Comparison of ENCODE assay signal across 8 mouse cellular contexts in genomic region chr7:45638623-45639401, GRCm38 (mm10). TPM values are rescaled to one million over a fixed set of nuclear protein-coding genes. Genes with fewer than 3 reads are reported as not detected.
A peak's percentile ranks its signal among the peaks of the same experiment; 100 is the strongest.
DNase-seq lines count a peak whose midpoint lies in the region; ATAC-seq lines count a peak whose summit lies in the region.

No protein-coding gene starts in this region.

- peaks cover 3% of the 10 kb centered on the region; the same call in 1 of the 2 replicates for H3K36me3 ChIP-seq in intestine, embryonic 15.5 days

- H3K4me1 ChIP-seq in intestine, embryonic 15.5 days (replicated peaks) = peaks cover 37% of the 10 kb centered on the region

- no peak overlapping the region for H3K27ac ChIP-seq in intestine, embryonic 15.5 days

- peak; percentile 84 for ATAC-seq in intestine, embryonic 15.5 days

- no peaks in the 10 kb centered on the region for H3K27me3 ChIP-seq in intestine, embryonic 15.5 days (replicated peaks)

- no peaks in the 10 kb centered on the region for H3K9me3 ChIP-seq in intestine, embryonic 15.5 days

- peak overlapping the region; percentile 44 for H3K4me2 ChIP-seq in intestine, embryonic 15.5 days (replicated peaks)

- H3K4me3 ChIP-seq in intestine, embryonic 15.5 days (replicated peaks) = 0 out of 2 replicates have a peak overlapping the region, but pooled peaks have one; percentile 1

- no peak overlapping the region for H3K9ac ChIP-seq in intestine, embryonic 15.5 days

- DNase-seq in adrenal gland, adult 2 months = peak; percentile 93
- DNase-seq in embryo, embryonic 11 days = peak; percentile 98
- DNase-seq in gastrocnemius, postnatal 25 days = peak; percentile 96
- peak; percentile 78 to 98 for DNase-seq in left cerebral cortex, adult 8-10 months (ENCODE audit: low spot score in 2 of 2)
- peak; percentile 94 for DNase-seq in lung, postnatal 36 days
- DNase-seq in right cerebral cortex, postnatal 25 days = peak; percentile 94
- DNase-seq in thymus, postnatal 25 days = no peak

- 23% methylated on average over 29 of the region's 29 CpGs for WGBS in intestine, embryonic 15.5 days

RNA-seq across cellular contexts. Expression of gene Mamstr, which starts 1.0 kb away (rescaled TPM):
- total RNA-seq in adrenal gland, adult 2 months (2021) = 1 to 10 TPM; 3.0 to 5.8 TPM
- polyA plus RNA-seq in adrenal gland, adult 2 months (2012; rRNA removed) = 5.1 and 5.8 TPM in 2 replicates
- 10 to 100 TPM; 39.0 to 46.1 TPM for total RNA-seq in gastrocnemius, postnatal 25 days (2021)
- polyA plus RNA-seq in intestine, embryonic 15.5 days (2015; fragmentation: Nextera tagmentation; extraction: Ambion mirVana) = 5.2 and 7.3 TPM in 2 replicates
- total RNA-seq in left cerebral cortex, adult 8-10 months (2022) = 1 to 10 TPM; 3.5 to 6.0 (median 5.6) TPM

RNA-seq across cellular contexts. Expression of gene Rasip1, which starts 11.5 kb away (rescaled TPM):
- 10 to 100 TPM; 13.5 to 20.6 TPM for total RNA-seq in adrenal gland, adult 2 months (2021)
- 42.9 and 56.4 TPM in 2 replicates for polyA plus RNA-seq in adrenal gland, adult 2 months (2012; rRNA removed)
- 1 to 10 TPM; 6.1 to 8.5 TPM for total RNA-seq in gastrocnemius, postnatal 25 days (2021)
- 9.8 and 9.9 TPM in 2 replicates for polyA plus RNA-seq in intestine, embryonic 15.5 days (2015; fragmentation: Nextera tagmentation; extraction: Ambion mirVana)
- 1 to 10 TPM; 5.9 to 7.6 (median 6.6) TPM for total RNA-seq in left cerebral cortex, adult 8-10 months (2022)

RNA-seq across cellular contexts. Expression of gene Izumo1, which starts 17.2 kb away (rescaled TPM):
- under 1 TPM; 0.28 to 0.29 TPM for total RNA-seq in adrenal gland, adult 2 months (2021)
- polyA plus RNA-seq in adrenal gland, adult 2 months (2012; rRNA removed) = 0.65 and 0.89 TPM in 2 replicates
- not detected for total RNA-seq in gastrocnemius, postnatal 25 days (2021)
- polyA plus RNA-seq in intestine, embryonic 15.5 days (2015; fragmentation: Nextera tagmentation; extraction: Ambion mirVana) = 0.13 TPM in 1 of 2 replicates, not detected in the other
- total RNA-seq in left cerebral cortex, adult 8-10 months (2022) = not detected

RNA-seq across cellular contexts. Expression of gene Fut1, which starts 21.7 kb away (rescaled TPM):
- total RNA-seq in adrenal gland, adult 2 months (2021) = not detected
- polyA plus RNA-seq in adrenal gland, adult 2 months (2012; rRNA removed) = not detected in 2 replicates
- total RNA-seq in gastrocnemius, postnatal 25 days (2021) = not detected
- polyA plus RNA-seq in intestine, embryonic 15.5 days (2015; fragmentation: Nextera tagmentation; extraction: Ambion mirVana) = 0.38 and 0.73 TPM in 2 replicates
- under 1 TPM in 1 of 4 experiments, not detected in 3; 0.21 TPM for total RNA-seq in left cerebral cortex, adult 8-10 months (2022)

RNA-seq across cellular contexts. Expression of gene Fgf21, which starts 23.5 kb away (rescaled TPM):
- total RNA-seq in adrenal gland, adult 2 months (2021) = not detected
- polyA plus RNA-seq in adrenal gland, adult 2 months (2012; rRNA removed) = 0.15 and 0.16 TPM in 2 replicates
- total RNA-seq in gastrocnemius, postnatal 25 days (2021) = not detected
- polyA plus RNA-seq in intestine, embryonic 15.5 days (2015; fragmentation: Nextera tagmentation; extraction: Ambion mirVana) = 0.18 and 0.30 TPM in 2 replicates
- total RNA-seq in left cerebral cortex, adult 8-10 months (2022) = not detected

Comparison
In these comparisons a context has a peak if more than half of its experiments do, and no peak if none do; other contexts are left out.
1. RNA of gene Mamstr, which starts 1.0 kb away (total RNA-seq): 39.0 to 46.1 TPM in gastrocnemius, postnatal 25 days; 3.5 to 6.0 TPM in left cerebral cortex, adult 8-10 months and 3.0 to 5.8 TPM in adrenal gland, adult 2 months; every median in the first group is over 4 times any median in the second.